Mouse (Mus musculus) embryo, embryonic 11.5 days (tissue): ENCODE data around the gene Ankrd42.

Experiments
- DNase-seq: peaks from one replicate; pipeline ENCODE4 v3.0.0-alpha.2; 2012; ENCODE audit warnings: low read depth, low spot score

Ankrd42 gene

DNA sequence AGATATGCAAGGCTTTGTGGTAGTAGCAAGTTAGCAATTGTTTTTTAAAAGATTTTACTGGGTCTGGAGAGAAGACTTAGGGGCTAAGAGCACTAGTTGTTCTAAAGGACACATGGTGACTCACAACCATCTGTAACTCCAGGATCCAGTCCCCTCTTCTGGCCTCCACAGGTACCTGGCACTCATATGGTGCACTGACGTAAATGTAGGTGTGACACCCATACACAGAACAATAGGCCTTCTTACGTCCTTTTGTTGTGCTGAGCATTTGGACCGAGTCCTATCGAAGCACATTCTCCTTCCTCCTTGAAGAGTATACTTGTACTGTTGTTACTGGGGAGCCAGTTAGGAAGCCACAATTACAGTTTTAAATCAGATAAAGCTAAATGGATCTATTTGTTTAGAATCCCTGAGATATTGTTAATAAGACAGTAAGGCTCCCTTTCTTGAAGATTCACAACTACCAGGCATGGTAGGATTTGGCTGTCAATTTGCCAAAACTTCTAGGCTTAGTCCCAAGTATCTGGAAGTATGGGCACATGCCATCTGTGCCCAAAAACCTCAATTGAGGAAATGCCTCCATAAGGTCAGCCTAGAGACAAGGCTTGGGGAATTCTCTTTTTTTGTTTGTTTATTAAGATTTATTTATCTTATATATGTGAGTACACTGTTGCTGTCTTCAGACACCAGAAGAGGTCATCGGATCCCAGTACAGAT lies 56.3 kb downstream of the Ankrd42 start:
- no peak for DNase-seq

DNA sequence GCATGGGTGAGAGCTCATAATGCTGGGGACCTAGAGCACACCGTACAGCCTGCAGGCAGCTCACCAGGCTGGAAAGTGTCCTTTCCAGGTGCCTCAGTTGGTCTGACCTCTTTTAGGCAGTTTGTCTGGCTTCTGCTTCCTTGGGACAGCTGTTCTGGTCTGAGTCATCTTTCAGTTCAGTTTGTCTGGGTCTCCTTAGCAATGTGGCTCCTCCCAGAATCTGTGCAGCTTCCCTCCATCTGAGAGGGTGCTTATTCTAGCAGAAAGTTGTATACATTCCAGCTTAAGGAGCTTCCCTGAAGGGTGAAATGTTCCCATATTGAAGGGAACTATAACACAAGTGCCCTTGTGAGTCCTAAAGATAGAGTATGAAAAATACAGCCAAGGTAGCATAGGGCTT lies 70.2 kb downstream of the Ankrd42 start:
- DNase-seq: no peak

DNA sequence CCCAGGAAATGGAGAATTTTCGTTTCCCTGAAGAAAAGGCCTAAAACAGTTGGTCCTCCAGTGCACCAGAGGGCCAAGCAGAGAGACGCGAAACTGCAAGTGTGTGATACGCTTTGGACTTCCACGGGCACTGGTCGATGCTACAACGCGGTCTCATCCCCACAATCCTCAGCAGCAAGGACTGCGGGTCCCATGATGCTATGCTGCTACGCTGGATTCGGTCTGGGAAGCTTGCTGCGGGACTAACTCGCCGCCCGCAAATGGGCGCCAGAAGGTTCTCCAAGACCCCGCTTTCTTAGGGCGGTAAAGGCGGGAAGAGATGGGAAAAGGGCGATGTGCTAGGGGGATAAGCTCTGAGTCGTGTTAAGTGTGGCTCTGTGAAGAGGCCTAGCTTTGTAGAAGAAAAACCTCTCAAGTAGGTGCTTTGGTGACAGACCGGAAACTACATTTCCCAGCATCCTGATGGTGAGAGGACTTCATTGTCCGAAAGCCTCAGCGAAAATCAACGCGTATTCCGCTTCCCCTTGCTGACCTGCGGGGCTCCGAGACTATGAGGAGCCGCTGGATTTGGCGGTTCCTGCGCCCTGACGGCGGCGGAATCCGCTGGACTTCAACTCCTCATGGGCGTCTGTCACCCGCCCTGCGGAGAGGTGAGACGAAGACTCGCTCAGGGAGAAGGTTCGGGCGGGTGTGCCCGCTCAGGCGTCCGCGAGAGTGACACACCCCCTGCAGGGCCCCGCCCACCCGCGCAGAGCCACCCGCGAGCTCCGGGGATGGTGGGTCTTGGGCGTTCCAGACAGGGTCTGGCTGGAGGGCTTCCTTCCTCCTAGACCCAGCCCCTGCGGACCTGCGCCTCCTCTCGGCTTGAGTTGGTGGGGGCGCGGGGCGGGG lies 75.7 kb downstream of the Ankrd42 start, which contains the start of gene Ccdc90b:
Gene Ccdc90b (plus strand): TSS at position 164 of the 891 bp plus-strand sequence.
- DNase-seq: peak; percentile 88

DNA sequence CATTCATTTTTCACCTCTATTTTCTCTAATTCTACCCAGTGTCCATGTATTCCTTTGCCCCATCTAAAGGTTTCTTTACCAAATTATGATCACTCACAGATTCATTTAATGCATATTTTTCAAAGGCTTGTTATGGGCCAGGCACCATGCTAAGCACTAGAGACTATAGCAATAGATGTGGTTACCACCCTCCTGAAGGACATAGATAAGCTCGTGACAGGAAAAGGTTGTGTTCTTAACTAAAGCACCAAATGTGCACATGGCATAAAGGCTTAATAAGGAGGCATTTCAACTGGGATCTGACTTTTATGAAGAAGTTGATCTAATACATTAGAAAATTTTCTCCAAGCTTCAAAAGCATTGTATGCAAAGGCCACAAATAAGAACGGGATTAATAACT lies 78.2 kb downstream of the Ankrd42 start:
- no peak for DNase-seq

DNA sequence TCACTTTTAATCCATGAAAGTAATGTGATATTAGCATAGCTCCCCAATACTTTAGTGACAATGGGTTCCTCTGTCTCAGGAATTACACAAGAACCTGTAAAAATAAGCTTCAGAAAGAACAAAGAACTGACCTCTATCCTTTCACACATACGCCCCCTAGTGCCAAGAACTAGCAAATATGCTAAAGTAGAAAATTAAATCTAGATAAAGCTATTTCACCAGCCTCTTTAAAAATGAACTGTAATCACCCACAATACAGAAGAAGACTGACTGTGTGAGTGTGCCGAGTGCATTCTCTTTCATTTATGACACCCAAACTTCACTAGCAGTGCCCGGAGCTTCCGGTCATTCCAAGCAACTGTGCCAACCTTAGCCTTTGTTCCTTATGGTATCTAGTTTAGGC lies 86.0 kb downstream of the Ankrd42 start:
- peak; percentile 46 for DNase-seq

DNA sequence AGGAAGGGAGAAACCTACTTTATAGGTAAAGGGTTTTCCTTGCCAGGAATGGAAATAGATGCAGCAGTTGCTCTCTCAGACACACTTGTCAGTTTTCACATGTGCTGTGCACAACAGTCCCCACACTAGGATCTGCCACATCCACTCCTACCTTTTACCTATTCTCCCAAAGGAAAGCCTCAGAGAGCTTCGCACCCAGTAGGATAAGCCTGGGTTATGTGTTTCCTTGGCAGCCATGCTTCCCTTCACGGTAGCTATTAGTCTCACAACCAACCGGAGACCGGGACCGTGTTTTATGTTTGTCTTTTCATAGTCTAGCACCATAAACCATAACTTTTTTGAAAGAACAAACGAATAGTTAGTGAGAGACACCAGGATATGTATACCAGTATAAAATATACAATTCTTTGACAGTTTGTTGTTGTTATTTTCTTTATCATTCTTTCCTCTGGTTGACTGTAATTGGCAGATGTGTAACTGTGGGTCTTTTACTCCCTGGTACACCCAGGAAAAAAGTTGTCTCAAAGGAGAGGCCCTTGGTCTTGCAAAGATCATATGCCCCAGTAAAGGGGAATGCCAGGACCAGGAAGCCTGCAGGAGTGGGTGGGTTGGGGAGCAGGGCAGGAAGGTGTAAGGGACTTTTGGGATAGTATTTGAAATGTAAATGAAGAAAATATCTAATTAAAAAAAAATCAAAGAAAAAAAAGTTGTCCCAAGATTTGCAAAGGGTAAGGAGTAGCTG lies 86.5 kb downstream of the Ankrd42 start:
- DNase-seq: no peak

DNA sequence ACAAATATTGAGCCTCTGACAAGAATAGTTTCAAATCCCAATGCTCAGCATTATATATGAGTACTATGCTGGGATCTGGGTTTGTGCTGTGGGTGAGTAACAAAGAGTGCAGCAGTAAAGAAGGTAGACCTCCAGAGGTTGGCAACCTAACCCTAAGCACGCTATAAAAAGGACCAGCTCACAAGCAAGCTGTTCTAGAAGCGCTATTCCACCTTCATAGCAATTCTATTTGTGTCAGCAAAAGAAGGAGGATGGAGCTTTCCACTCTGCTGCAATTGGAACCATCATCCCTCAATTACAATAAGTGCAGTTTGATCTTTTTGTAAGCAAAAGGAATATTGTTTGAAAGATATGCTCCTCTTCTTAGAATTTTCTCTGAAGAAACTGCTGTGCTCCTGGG lies 90.2 kb downstream of the Ankrd42 start:
- no peak for DNase-seq

DNA sequence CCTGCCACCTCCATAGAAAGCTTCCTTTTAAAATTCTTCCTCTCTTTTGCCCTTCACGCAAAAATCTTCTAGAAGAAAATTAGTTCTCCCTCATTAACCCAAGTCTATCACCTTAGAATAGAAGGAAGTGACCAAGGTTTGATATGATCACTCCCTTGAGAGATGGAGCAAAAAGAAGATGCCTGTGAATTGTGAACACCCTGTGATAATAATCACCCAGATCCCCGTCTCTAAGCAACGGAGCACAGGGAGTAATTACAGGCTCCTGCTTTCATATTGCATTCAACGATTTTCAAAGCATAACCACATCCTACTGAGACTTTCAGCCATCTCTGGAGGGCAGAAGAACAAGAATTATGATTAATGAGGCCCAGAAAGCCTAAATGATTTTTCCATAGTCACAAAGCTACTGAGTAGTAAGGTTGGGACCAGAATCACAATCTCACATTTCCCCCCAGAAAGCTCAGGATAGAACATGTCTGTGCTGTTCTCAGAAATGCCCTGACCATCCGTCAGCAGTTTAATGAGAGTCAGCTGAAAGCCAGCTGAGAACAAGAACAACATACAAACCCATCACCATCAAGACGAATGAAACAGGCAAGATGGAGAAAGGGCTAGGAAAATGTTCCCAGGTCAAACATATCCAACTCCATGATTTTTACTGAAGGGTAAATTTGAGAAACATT lies 104.4 kb downstream of the Ankrd42 start:
- DNase-seq: no peak
